Mouse (Mus musculus) ES-E14 (cell line): Measurements from ENCODE around the gene Vwf. TPM values are rescaled to one million over a fixed set of nuclear protein-coding genes. Genes with fewer than 3 reads are reported as not detected.

Experiments
- DNase-seq: peaks from one replicate; pipeline ENCODE4 v3.0.0-alpha.2; 2013; ENCODE audit warnings: low read depth, low spot score
- H3K27ac ChIP-seq: 2 replicates; pipeline ENCODE4 v1.5.1; 2012; ENCODE audit warnings: low read depth, mild to moderate bottlenecking, low read length, moderate library complexity, mixed read lengths; ENCODE audit not compliant: poor library complexity, insufficient read depth, severe bottlenecking
- H3K36me3 ChIP-seq: 2 replicates; pipeline ENCODE4 v1.6.1; 2012; ENCODE audit warnings: mild to moderate bottlenecking, low read length, moderate library complexity, mixed read lengths; ENCODE audit not compliant: control insufficient read depth, poor library complexity, insufficient read depth, severe bottlenecking
- H3K4me1 ChIP-seq, 2 experiments: fragments of 150-350 bp in 1 of 2; sonication (generic) in 1 of 2; 2 replicates each; pipeline ENCODE4 v1.6.1; 2012; ENCODE audit warnings: low read length in 2 of 2, mild to moderate bottlenecking in 1 of 2, mixed read lengths in 1 of 2; ENCODE audit not compliant: control insufficient read depth in 2 of 2, insufficient read depth in 2 of 2, poor library complexity in 1 of 2
- H3K4me3 ChIP-seq, 2 experiments: fragments of 150-350 bp in 1 of 2; sonication (generic) in 1 of 2; 2 replicates each; pipeline ENCODE4 v1.5.1; 2012; ENCODE audit warnings: low read length in 2 of 2, low read depth in 1 of 2, mild to moderate bottlenecking in 1 of 2, mixed read lengths in 1 of 2; ENCODE audit not compliant: insufficient read depth in 1 of 2, poor library complexity in 1 of 2, severe bottlenecking in 1 of 2
- H3K9ac ChIP-seq: 2 replicates; pipeline ENCODE4 v1.6.1; 2012; ENCODE audit warnings: low read depth, mild to moderate bottlenecking, low read length, mixed read lengths; ENCODE audit not compliant: poor library complexity, insufficient read depth, severe bottlenecking
- H3K9me3 ChIP-seq: fragments of 150-350 bp; sonication (generic); 2 replicates; pipeline ENCODE4 v1.6.1; 2012; ENCODE audit warnings: low read depth, mild to moderate bottlenecking, low read length; ENCODE audit not compliant: control insufficient read depth, insufficient read depth
- CHD2 ChIP-seq: IDR thresholded peaks from 2 replicates; pipeline ENCODE4 v1.6.1; 2014; ENCODE audit warnings: mild to moderate bottlenecking, low read depth, low read length, inconsistent platforms
- HCFC1 ChIP-seq: IDR thresholded peaks from 2 replicates; pipeline ENCODE4 v1.6.1; 2012; ENCODE audit warnings: low read length, inconsistent platforms, borderline replicate concordance; ENCODE audit not compliant: insufficient read depth
- MAFK ChIP-seq: IDR thresholded peaks from 2 replicates; pipeline ENCODE4 v1.6.1; 2014; ENCODE audit warnings: mild to moderate bottlenecking, low read depth, low read length, inconsistent platforms; ENCODE audit not compliant: insufficient read depth
- ZC3H11A ChIP-seq: IDR thresholded peaks from 2 replicates; pipeline ENCODE4 v1.6.1; 2012; ENCODE audit warnings: low read depth, mild to moderate bottlenecking, inconsistent platforms, low read length, borderline replicate concordance
- ZNF384 ChIP-seq: IDR thresholded peaks from 2 replicates; pipeline ENCODE4 v1.6.1; 2012; ENCODE audit warnings: low read depth, low read length, inconsistent platforms
- in situ Hi-C, 2 experiments: fragments of 600-800 bp; cut with MboI; formaldehyde crosslinking; loops; one replicate each; pipeline ENCODE4 v1.15.1; 2025; ENCODE audit warnings: low sequenced_read_pairs in 2 of 2, inconsistent platforms in 1 of 2; ENCODE audit not compliant: unreplicated experiment in 2 of 2
- total RNA-seq: library from RNA; depleted of rRNA; stranded (reverse); fragments of 300-350 nt; gene quantifications from 2 replicates; pipeline ENCODE4 v1.2.3, GENCODE M21; 2012

The Vwf gene
- total RNA-seq, 1 experiment: 3.0 TPM

DNA sequence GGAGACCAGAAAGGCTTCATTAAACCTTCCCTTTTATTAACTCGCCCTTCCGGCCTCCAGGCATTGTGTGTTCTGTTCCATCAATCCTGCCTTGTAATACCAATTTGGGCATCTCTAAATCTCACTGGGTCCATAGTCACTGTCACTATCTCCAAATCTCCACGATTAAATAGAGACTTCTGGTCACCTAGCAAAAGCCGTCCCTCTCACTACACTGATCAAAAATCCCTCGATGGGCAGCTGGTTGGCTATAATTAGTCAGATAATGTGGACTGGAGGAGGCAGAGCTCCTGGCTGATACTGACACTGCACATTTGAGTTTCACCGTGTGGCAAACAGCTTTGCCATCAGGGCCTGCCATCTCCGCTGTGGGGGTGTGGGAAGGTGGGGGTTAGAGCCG, 42.5 kb downstream of the Vwf start:
- H3K4me1 ChIP-seq: peaks cover 22 to 56% of the 10 kb centered on the region in 2 experiments
- no peak overlapping the region for H3K9ac ChIP-seq
- in situ Hi-C loops: no loop called here
- no peak overlapping the region for H3K4me3 ChIP-seq
- TF ChIP-seq CHD2 (no peak), MAFK (no peak), HCFC1 (no peak), ZC3H11A (no peak), ZNF384 (no peak)
- DNase-seq: no peak
- H3K27ac ChIP-seq: no peak overlapping the region
- no peaks in the 10 kb centered on the region for H3K36me3 ChIP-seq
- no peaks in the 10 kb centered on the region for H3K9me3 ChIP-seq

- no peak overlapping the region for H3K9ac ChIP-seq
- no peaks in the 10 kb centered on the region for H3K9me3 ChIP-seq
- no peak overlapping the region for H3K27ac ChIP-seq
- no peak overlapping the region for H3K4me3 ChIP-seq
- H3K36me3 ChIP-seq: no peaks in the 10 kb centered on the region
- TF ChIP-seq HCFC1 (no peak), ZC3H11A (no peak), MAFK (no peak), ZNF384 (no peak), CHD2 (no peak)
- in situ Hi-C loops: no loop called here
- H3K4me1 ChIP-seq: peaks cover 24 to 54% of the 10 kb centered on the region in 2 experiments
- DNase-seq: no peak
Observed at GRCm38 (mm10) chr6:125590056-125590455, 43.5 kb downstream of the Vwf start.

DNA sequence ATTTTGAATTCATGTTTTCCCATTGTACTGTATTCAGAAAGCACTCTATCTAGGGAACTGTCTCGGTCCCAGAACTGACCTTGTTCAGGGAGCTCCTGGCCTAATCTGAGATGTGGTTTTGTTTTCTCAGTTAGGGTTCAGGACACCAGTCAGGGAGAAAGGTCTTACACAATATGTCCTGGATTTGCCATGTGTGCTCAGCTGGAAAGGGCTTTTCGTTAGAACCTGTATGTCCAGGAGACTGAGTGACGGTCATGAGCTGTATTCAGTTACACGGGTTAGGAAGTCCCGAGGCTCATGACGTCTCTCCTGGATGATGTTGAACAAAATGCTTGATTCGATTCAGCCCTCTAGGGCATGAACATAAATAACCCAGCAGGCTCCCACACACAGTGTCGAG, 43.9 kb downstream of the Vwf start:
- Histone ChIP-seq H3K4me1 (peaks cover 24 to 52% of the 10 kb centered on the region in 2 experiments), H3K4me3 (no peak overlapping the region), H3K27ac (no peak overlapping the region), H3K9ac (no peak overlapping the region), H3K36me3 (no peaks in the 10 kb centered on the region), H3K9me3 (no peaks in the 10 kb centered on the region)
- in situ Hi-C loops: no loop called here
- no peak for DNase-seq
- TF ChIP-seq MAFK: no peak
- no peak for TF ChIP-seq HCFC1

GRCm38 (mm10) chr6:125591652-125592385, 45.2 kb downstream of the Vwf start:
- DNase-seq: peak; percentile 54
- peak overlapping the region in 1 of 2 experiments; percentile 11; a peak in 2 of 4 replicates for H3K4me3 ChIP-seq

GRCm38 (mm10) chr6:125592536-125592935, 46.0 kb downstream of the Vwf start:
- H3K4me3 ChIP-seq: no peak overlapping the region
- H3K9ac ChIP-seq: no peak overlapping the region
- TF ChIP-seq ZNF384 (no peak), MAFK (no peak), HCFC1 (no peak), CHD2 (no peak), ZC3H11A (no peak)
- H3K27ac ChIP-seq: peak overlapping the region; percentile 79
- no peak for DNase-seq
- no peaks in the 10 kb centered on the region for H3K9me3 ChIP-seq
- no peaks in the 10 kb centered on the region for H3K36me3 ChIP-seq
- in situ Hi-C loops: no loop called here
- H3K4me1 ChIP-seq: peaks cover 22 to 48% of the 10 kb centered on the region in 2 experiments

More at GRCm38 (mm10) chr6:125591652-125592385, 45.2 kb downstream of the Vwf start:
- no peaks in the 10 kb centered on the region for H3K36me3 ChIP-seq
- TF ChIP-seq MAFK (peak; percentile 77), ZC3H11A (no peak)
- H3K9ac ChIP-seq: peak overlapping the region; percentile 41; the same call in 1 of the 2 replicates
- H3K9me3 ChIP-seq: no peaks in the 10 kb centered on the region
- H3K4me1 ChIP-seq: peaks cover 22 to 48% of the 10 kb centered on the region in 2 experiments
- in situ Hi-C loops: no loop called here
- peak overlapping the region; percentile 93 for H3K27ac ChIP-seq
